Mouse (Mus musculus): ENCODE results near the gene Lrp1. TPM values are rescaled to one million over a fixed set of nuclear protein-coding genes. Genes with fewer than 3 reads are reported as not detected.

The Lrp1 gene
- polyA plus RNA-seq, 1 experiment from 2014 or later, result 80.9 TPM

GRCm38 (mm10) chr10:127512307-127512666 lies 108.7 kb downstream of the Lrp1 start:
- peak overlapping the region; percentile 81 for H3K9ac ChIP-seq
- peaks cover 96% of the 10 kb centered on the region for H3K4me1 ChIP-seq (replicated peaks)
- peaks cover 48% of the 10 kb centered on the region for H3K27me3 ChIP-seq
- no peak for ATAC-seq (ENCODE audit: low read depth)
- peak overlapping the region; percentile 83 for H3K4me2 ChIP-seq
- H3K9me3 ChIP-seq, result no peaks in the 10 kb centered on the region
- peak overlapping the region; percentile 99 for H3K27ac ChIP-seq (replicated peaks)
- H3K4me3 ChIP-seq, result peak overlapping the region; percentile 42
- H3K36me3 ChIP-seq, result no peaks in the 10 kb centered on the region
- WGBS, result 7% methylated on average over 7 of the region's 7 CpGs

GRCm38 (mm10) chr10:127511634-127512306 lies 109.2 kb downstream of the Lrp1 start:
- ATAC-seq (ENCODE audit: low read depth), result 0 out of 2 replicates have a peak, but pooled peaks have one; percentile 1
- WGBS, result under 1% methylated on average over 43 of the region's 46 CpGs
- Histone ChIP-seq H3K36me3 (no peaks in the 10 kb centered on the region), H3K9me3 (no peaks in the 10 kb centered on the region), H3K4me2 (peak overlapping the region; percentile 83), H3K4me1 (replicated peaks) (peaks cover 91% of the 10 kb centered on the region), H3K27ac (replicated peaks) (peak overlapping the region; percentile 99), H3K4me3 (peak overlapping the region; percentile 42), H3K27me3 (peaks cover 48% of the 10 kb centered on the region), H3K9ac (peak overlapping the region; percentile 81)

- Histone ChIP-seq H3K36me3 (no peaks in the 10 kb centered on the region), H3K4me3 (peak overlapping the region; percentile 42), H3K4me1 (replicated peaks) (peaks cover 84% of the 10 kb centered on the region), H3K9me3 (no peaks in the 10 kb centered on the region), H3K9ac (peak overlapping the region; percentile 81), H3K4me2 (peak overlapping the region; percentile 83), H3K27ac (replicated peaks) (peak overlapping the region; percentile 99), H3K27me3 (peaks cover 46% of the 10 kb centered on the region)
- no peak for ATAC-seq (ENCODE audit: low read depth)
- WGBS, result 5% methylated on average over 11 of the region's 11 CpGs
Observed at GRCm38 (mm10) chr10:127510895-127511617, 109.9 kb downstream of the Lrp1 start.

- Histone ChIP-seq H3K4me1 (replicated peaks) (peaks cover 74% of the 10 kb centered on the region), H3K36me3 (peaks cover 5% of the 10 kb centered on the region; the same call in 1 of the 2 replicates), H3K4me3 (peak overlapping the region; percentile 42), H3K9me3 (no peaks in the 10 kb centered on the region), H3K4me2 (peak overlapping the region; percentile 83), H3K9ac (peak overlapping the region; percentile 81), H3K27me3 (peaks cover 36% of the 10 kb centered on the region), H3K27ac (replicated peaks) (peak overlapping the region; percentile 99)
- WGBS, result 2% methylated on average over 17 of the region's 17 CpGs
- peak; percentile 16 for ATAC-seq (ENCODE audit: low read depth)
Observed at GRCm38 (mm10) chr10:127509837-127510701, 110.9 kb downstream of the Lrp1 start.

GRCm38 (mm10) chr10:127509051-127509836 lies 111.7 kb downstream of the Lrp1 start:
- H3K27me3 ChIP-seq, result peaks cover 28% of the 10 kb centered on the region
- H3K9ac ChIP-seq, result peak overlapping the region; percentile 81
- peaks cover 66% of the 10 kb centered on the region for H3K4me1 ChIP-seq (replicated peaks)
- H3K27ac ChIP-seq (replicated peaks), result peak overlapping the region; percentile 99
- H3K36me3 ChIP-seq, result peaks cover 9% of the 10 kb centered on the region
- 1% methylated on average over 35 of the region's 35 CpGs for WGBS
- peak; percentile 73 for ATAC-seq (ENCODE audit: low read depth)
- H3K4me2 ChIP-seq, result peak overlapping the region; percentile 83
- peak overlapping the region; percentile 41 for H3K4me3 ChIP-seq
- H3K9me3 ChIP-seq, result no peaks in the 10 kb centered on the region

GRCm38 (mm10) chr10:127508239-127508638 lies 112.7 kb downstream of the Lrp1 start:
- peak overlapping the region; percentile 99 for H3K27ac ChIP-seq (replicated peaks)
- 2% methylated on average over 15 of the region's 15 CpGs for WGBS
- H3K9ac ChIP-seq, result 0 out of 2 replicates have a peak overlapping the region, but pooled peaks have one; percentile 35
- peak overlapping the region; percentile 83 for H3K4me2 ChIP-seq
- H3K27me3 ChIP-seq, result peaks cover 23% of the 10 kb centered on the region
- H3K9me3 ChIP-seq, result no peaks in the 10 kb centered on the region
- H3K4me1 ChIP-seq (replicated peaks), result peaks cover 56% of the 10 kb centered on the region
- ATAC-seq (ENCODE audit: low read depth), result no peak
- H3K36me3 ChIP-seq, result peaks cover 19% of the 10 kb centered on the region
- no peak overlapping the region for H3K4me3 ChIP-seq

- no peak for ATAC-seq (ENCODE audit: low read depth)
Observed at GRCm38 (mm10) chr10:127500894-127501893, 119.8 kb downstream of the Lrp1 start, which contains the start of gene Stac3. Gene Stac3 (plus strand): TSS chr10:127501686.

GRCm38 (mm10) chr10:127500042-127500441 lies 120.9 kb downstream of the Lrp1 start:
- H3K9ac ChIP-seq, result no peak overlapping the region
- peaks cover 72% of the 10 kb centered on the region for H3K36me3 ChIP-seq
- no peak overlapping the region for H3K4me3 ChIP-seq
- no peaks in the 10 kb centered on the region for H3K4me1 ChIP-seq (replicated peaks)
- ATAC-seq (ENCODE audit: low read depth), result no peak
- H3K9me3 ChIP-seq, result no peaks in the 10 kb centered on the region
- H3K27ac ChIP-seq (replicated peaks), result no peak overlapping the region
- WGBS, result 93% methylated on average over 4 of the region's 4 CpGs
- no peak overlapping the region for H3K4me2 ChIP-seq
- H3K27me3 ChIP-seq, result no peaks in the 10 kb centered on the region

More at GRCm38 (mm10) chr10:127500894-127501893, 119.8 kb downstream of the Lrp1 start, which contains the start of gene Stac3:
- Histone ChIP-seq H3K9me3 (no peaks in the 10 kb centered on the region), H3K4me1 (replicated peaks) (no peaks in the 10 kb centered on the region), H3K9ac (no peak within 1 kb of the TSS), H3K27me3 (peaks cover 1% of the 10 kb centered on the region; the same call in 1 of the 2 replicates), H3K4me2 (no peak within 1 kb of the TSS), H3K36me3 (peaks cover 67% of the 10 kb centered on the region), H3K4me3 (no peak within 1 kb of the TSS), H3K27ac (replicated peaks) (no peak within 1 kb of the TSS)
- WGBS, result 80% methylated on average over 13 of the region's 13 CpGs

- Histone ChIP-seq H3K36me3 (peaks cover 76% of the 10 kb centered on the region), H3K4me1 (replicated peaks) (no peaks in the 10 kb centered on the region), H3K4me3 (no peak overlapping the region), H3K9me3 (no peaks in the 10 kb centered on the region), H3K27ac (replicated peaks) (no peak overlapping the region), H3K9ac (no peak overlapping the region), H3K4me2 (no peak overlapping the region), H3K27me3 (no peaks in the 10 kb centered on the region)
- WGBS, result 83% methylated on average over 5 of the region's 5 CpGs
- ATAC-seq (ENCODE audit: low read depth), result no peak
Observed at GRCm38 (mm10) chr10:127499516-127499915, 121.4 kb downstream of the Lrp1 start.

- Histone ChIP-seq H3K27ac (replicated peaks) (no peak overlapping the region), H3K36me3 (peaks cover 91% of the 10 kb centered on the region), H3K9me3 (no peaks in the 10 kb centered on the region), H3K4me3 (no peak overlapping the region), H3K4me1 (replicated peaks) (peaks cover 11% of the 10 kb centered on the region), H3K4me2 (no peak overlapping the region), H3K9ac (no peak overlapping the region), H3K27me3 (no peaks in the 10 kb centered on the region)
- ATAC-seq (ENCODE audit: low read depth), result no peak
- 94% methylated on average over 3 of the region's 3 CpGs for WGBS
Observed at GRCm38 (mm10) chr10:127496156-127496555, 124.8 kb downstream of the Lrp1 start.

Measured in neural tube, embryonic 13.5 days (tissue).